Comparison of ENCODE assay signal across 11 mouse cellular contexts in genomic region chr5:121187580-121188001, GRCm38 (mm10). TPM values are rescaled to one million over a fixed set of nuclear protein-coding genes. Genes with fewer than 3 reads are reported as not detected.
A peak's percentile ranks its signal among the peaks of the same experiment; 100 is the strongest.
DNase-seq lines count a peak whose midpoint lies in the region; ATAC-seq and TF ChIP-seq lines count a peak whose summit lies in the region.
"Had no signal": no experiment of that assay in that cellular context is flagged by ENCODE, and none has a peak within 500 bp of the region (broad histone marks: within the 10 kb centered on the region; RNA-seq: fewer than 3 reads in every experiment).

No protein-coding gene starts in this region.

- ATAC-seq in megakaryocyte, adult 5-6 weeks (ENCODE audit: poor library complexity, severe bottlenecking) = no peak
- no peak for ATAC-seq in neural tube, embryonic 14.5 days (ENCODE audit: low read depth)
- no peak for ATAC-seq in granulocyte monocyte progenitor cell, adult 5-6 weeks (replicated peaks; ENCODE audit: poor library complexity, severe bottlenecking)
- no peak for ATAC-seq in megakaryocyte-erythroid progenitor cell, adult 5-6 weeks (replicated peaks; ENCODE audit: low FRiP score, low TSS enrichment, poor library complexity, severe bottlenecking)
- ATAC-seq: midbrain, embryonic 15.5 days had no signal

- no peaks in the 10 kb centered on the region for H3K27me3 ChIP-seq in megakaryocyte, embryonic 14.5 days (replicated peaks)
- no peaks in the 10 kb centered on the region for H3K27me3 ChIP-seq in heart, embryonic 10.5 days (ENCODE audit: insufficient read depth, poor library complexity, severe bottlenecking)
- peaks cover 2% of the 10 kb centered on the region; the same call in 1 of the 2 replicates for H3K27me3 ChIP-seq in neural tube, embryonic 14.5 days (ENCODE audit: control insufficient read depth, insufficient read depth, low read length)
- H3K27me3 ChIP-seq: midbrain, embryonic 15.5 days had no signal

- peak overlapping the region; percentile 86 for H3K27ac ChIP-seq in gastrocnemius, adult 2 months
- peak overlapping the region; percentile 84 for H3K27ac ChIP-seq in heart, embryonic 10.5 days
- no peak overlapping the region for H3K27ac ChIP-seq in neural tube, embryonic 14.5 days (ENCODE audit: low read depth, low read length)
- H3K27ac ChIP-seq: midbrain, embryonic 15.5 days had no signal

- no peak for TF ChIP-seq CTCF in gastrocnemius, adult 2 months (IDR thresholded peaks at IDR 0.05)

- WGBS in heart, embryonic 10.5 days = 70% methylated on average over 8 of the region's 8 CpGs
- 50% methylated on average over 8 of the region's 8 CpGs for WGBS in neural tube, embryonic 14.5 days

- H3K4me1 ChIP-seq in megakaryocyte, embryonic 14.5 days = peaks cover 78% of the 10 kb centered on the region
- H3K4me1 ChIP-seq in heart, embryonic 10.5 days = peaks cover 72% of the 10 kb centered on the region
- peaks cover 37% of the 10 kb centered on the region for H3K4me1 ChIP-seq in neural tube, embryonic 14.5 days (ENCODE audit: control insufficient read depth, insufficient read depth, low read length)

- H3K4me2 ChIP-seq in neural tube, embryonic 14.5 days (ENCODE audit: low read depth, low read length) = no peak overlapping the region
- H3K4me2 ChIP-seq: midbrain, embryonic 15.5 days had no signal

- peaks cover 51% of the 10 kb centered on the region for H3K36me3 ChIP-seq in megakaryocyte, embryonic 14.5 days (replicated peaks; ENCODE audit: low read length)
- no peaks in the 10 kb centered on the region for H3K36me3 ChIP-seq in heart, embryonic 10.5 days
- H3K36me3 ChIP-seq in neural tube, embryonic 14.5 days (ENCODE audit: control insufficient read depth, insufficient read depth, low read length) = no peaks in the 10 kb centered on the region
- H3K36me3 ChIP-seq: midbrain, embryonic 15.5 days had no signal

- peak; percentile 72 for DNase-seq in gastrocnemius, adult 2 months
- DNase-seq in gastrocnemius, postnatal 4 days (ENCODE audit: low spot score in 2 of 2) = no peak
- peak; percentile 70 for DNase-seq in heart, embryonic 10.5 days (ENCODE audit: low spot score)
- DNase-seq: kidney, adult 9 months; thymus, postnatal 25 days had no signal

- peak overlapping the region; percentile 21; the same call in 1 of the 2 replicates for H3K9ac ChIP-seq in neural tube, embryonic 14.5 days (replicated peaks; ENCODE audit: low read depth, low read length)
- H3K9ac ChIP-seq: midbrain, embryonic 15.5 days had no signal

- intact Hi-C loops in gastrocnemius, adult 2 months (cut with DNase I) = no loop called here

- no peaks in the 10 kb centered on the region for H3K9me3 ChIP-seq in megakaryocyte, embryonic 14.5 days
- no peaks in the 10 kb centered on the region for H3K9me3 ChIP-seq in heart, embryonic 10.5 days
- no peaks in the 10 kb centered on the region for H3K9me3 ChIP-seq in neural tube, embryonic 14.5 days (ENCODE audit: control insufficient read depth, low read length)
- H3K9me3 ChIP-seq: midbrain, embryonic 15.5 days had no signal

- H3K4me3 ChIP-seq in gastrocnemius, adult 2 months = peak overlapping the region; percentile 15
- peak overlapping the region; percentile 92 for H3K4me3 ChIP-seq in megakaryocyte, embryonic 14.5 days (replicated peaks)
- H3K4me3 ChIP-seq in heart, embryonic 10.5 days = peak overlapping the region; percentile 33; the same call in 1 of the 2 replicates
- no peak overlapping the region for H3K4me3 ChIP-seq in neural tube, embryonic 14.5 days (ENCODE audit: low read depth, low read length)
- H3K4me3 ChIP-seq: midbrain, embryonic 15.5 days had no signal

RNA-seq across cellular contexts. Expression of gene Ptpn11, which starts 3.6 kb away (rescaled TPM):
- total RNA-seq in gastrocnemius, adult 2 months (2021) = 10 to 100 TPM; 70.6 to 74.4 TPM
- total RNA-seq in gastrocnemius, postnatal 4 days (2021) = 10 to 100 TPM; 82.3 to 85.0 TPM
- polyA plus RNA-seq in megakaryocyte, embryonic 14.5 days (2012; ENCODE audit: insufficient read depth, low replicate concordance) = 45.4 and 67.9 TPM in 2 replicates
- total RNA-seq in megakaryocyte, adult 5-6 weeks (2015) = 20.1 and 20.2 TPM in 2 replicates
- total RNA-seq in megakaryocyte, adult 5-6 weeks (2017) = 37.8 and 40.9 TPM in 2 replicates
- polyA plus RNA-seq in heart, embryonic 10.5 days (2016; fragmentation: Nextera tagmentation; extraction: Ambion mirVana) = 27.2 and 27.8 TPM in 2 replicates
- 22.0 and 26.6 TPM in 2 replicates for polyA plus RNA-seq in neural tube, embryonic 14.5 days (2014; fragmentation: Nextera tagmentation; extraction: Ambion mirVana)
- 29.7 and 33.6 TPM in 2 replicates for total RNA-seq in granulocyte monocyte progenitor cell, adult 5-6 weeks (2014; fragmentation: Nextera tagmentation)
- total RNA-seq in granulocyte monocyte progenitor cell, adult 5-6 weeks (2017) = 44.8 and 45.8 TPM in 2 replicates
- total RNA-seq in megakaryocyte-erythroid progenitor cell, adult 5-6 weeks (2014; fragmentation: Nextera tagmentation) = 38.2 and 44.4 TPM in 2 replicates
- total RNA-seq in megakaryocyte-erythroid progenitor cell, adult 5-6 weeks (2017) = 44.2 and 48.6 TPM in 2 replicates

RNA-seq across cellular contexts. Expression of gene Rpl6, which starts 16.7 kb away (rescaled TPM):
- total RNA-seq in gastrocnemius, adult 2 months (2021) = 100 to 1,000 TPM; 445 to 518 TPM
- 100 to 1,000 TPM; 868 to 943 TPM for total RNA-seq in gastrocnemius, postnatal 4 days (2021)
- polyA plus RNA-seq in megakaryocyte, embryonic 14.5 days (2012; ENCODE audit: insufficient read depth, low replicate concordance) = 95.5 and 547 TPM in 2 replicates
- total RNA-seq in megakaryocyte, adult 5-6 weeks (2015) = 1,545 and 1,566 TPM in 2 replicates
- total RNA-seq in megakaryocyte, adult 5-6 weeks (2017) = 945 and 954 TPM in 2 replicates
- 463 and 580 TPM in 2 replicates for polyA plus RNA-seq in heart, embryonic 10.5 days (2016; fragmentation: Nextera tagmentation; extraction: Ambion mirVana)
- polyA plus RNA-seq in neural tube, embryonic 14.5 days (2014; fragmentation: Nextera tagmentation; extraction: Ambion mirVana) = 368 and 383 TPM in 2 replicates
- total RNA-seq in granulocyte monocyte progenitor cell, adult 5-6 weeks (2014; fragmentation: Nextera tagmentation) = 2,241 and 2,395 TPM in 2 replicates
- total RNA-seq in granulocyte monocyte progenitor cell, adult 5-6 weeks (2017) = 1,241 and 1,301 TPM in 2 replicates
- 2,340 and 2,677 TPM in 2 replicates for total RNA-seq in megakaryocyte-erythroid progenitor cell, adult 5-6 weeks (2014; fragmentation: Nextera tagmentation)
- 1,622 and 1,735 TPM in 2 replicates for total RNA-seq in megakaryocyte-erythroid progenitor cell, adult 5-6 weeks (2017)

RNA-seq across cellular contexts. Expression of gene Hectd4, which starts 32.4 kb away (rescaled TPM):
- total RNA-seq in gastrocnemius, adult 2 months (2021) = 10 to 100 TPM; 13.7 to 13.8 TPM
- 10 to 100 TPM; 17.3 to 20.3 TPM for total RNA-seq in gastrocnemius, postnatal 4 days (2021)
- polyA plus RNA-seq in megakaryocyte, embryonic 14.5 days (2012; ENCODE audit: insufficient read depth, low replicate concordance) = 8.6 and 14.0 TPM in 2 replicates
- 12.0 and 17.0 TPM in 2 replicates for total RNA-seq in megakaryocyte, adult 5-6 weeks (2015)
- total RNA-seq in megakaryocyte, adult 5-6 weeks (2017) = 8.6 and 15.2 TPM in 2 replicates
- polyA plus RNA-seq in heart, embryonic 10.5 days (2016; fragmentation: Nextera tagmentation; extraction: Ambion mirVana) = 3.9 and 4.8 TPM in 2 replicates
- 30.1 and 35.2 TPM in 2 replicates for polyA plus RNA-seq in neural tube, embryonic 14.5 days (2014; fragmentation: Nextera tagmentation; extraction: Ambion mirVana)
- total RNA-seq in granulocyte monocyte progenitor cell, adult 5-6 weeks (2014; fragmentation: Nextera tagmentation) = 26.2 and 28.1 TPM in 2 replicates
- 12.8 and 14.1 TPM in 2 replicates for total RNA-seq in granulocyte monocyte progenitor cell, adult 5-6 weeks (2017)
- 53.9 and 71.9 TPM in 2 replicates for total RNA-seq in megakaryocyte-erythroid progenitor cell, adult 5-6 weeks (2014; fragmentation: Nextera tagmentation)
- total RNA-seq in megakaryocyte-erythroid progenitor cell, adult 5-6 weeks (2017) = 10.1 and 25.7 TPM in 2 replicates

Comparison
In these comparisons a context has a peak if more than half of its experiments do, and no peak if none do; other contexts are left out.
1. DNase-seq: peak in gastrocnemius, adult 2 months (single experiment) and heart, embryonic 10.5 days (single experiment); none in gastrocnemius, postnatal 4 days (0 of 2).